Mouse (Mus musculus): ENCODE measurements at regions not wholly inside any gene's neighbourhood (a gene's known extent, or its start where the extent isn't known, plus 50 kb on each side); places are given as distances from the start of the nearest gene placed in this dataset.

DNA sequence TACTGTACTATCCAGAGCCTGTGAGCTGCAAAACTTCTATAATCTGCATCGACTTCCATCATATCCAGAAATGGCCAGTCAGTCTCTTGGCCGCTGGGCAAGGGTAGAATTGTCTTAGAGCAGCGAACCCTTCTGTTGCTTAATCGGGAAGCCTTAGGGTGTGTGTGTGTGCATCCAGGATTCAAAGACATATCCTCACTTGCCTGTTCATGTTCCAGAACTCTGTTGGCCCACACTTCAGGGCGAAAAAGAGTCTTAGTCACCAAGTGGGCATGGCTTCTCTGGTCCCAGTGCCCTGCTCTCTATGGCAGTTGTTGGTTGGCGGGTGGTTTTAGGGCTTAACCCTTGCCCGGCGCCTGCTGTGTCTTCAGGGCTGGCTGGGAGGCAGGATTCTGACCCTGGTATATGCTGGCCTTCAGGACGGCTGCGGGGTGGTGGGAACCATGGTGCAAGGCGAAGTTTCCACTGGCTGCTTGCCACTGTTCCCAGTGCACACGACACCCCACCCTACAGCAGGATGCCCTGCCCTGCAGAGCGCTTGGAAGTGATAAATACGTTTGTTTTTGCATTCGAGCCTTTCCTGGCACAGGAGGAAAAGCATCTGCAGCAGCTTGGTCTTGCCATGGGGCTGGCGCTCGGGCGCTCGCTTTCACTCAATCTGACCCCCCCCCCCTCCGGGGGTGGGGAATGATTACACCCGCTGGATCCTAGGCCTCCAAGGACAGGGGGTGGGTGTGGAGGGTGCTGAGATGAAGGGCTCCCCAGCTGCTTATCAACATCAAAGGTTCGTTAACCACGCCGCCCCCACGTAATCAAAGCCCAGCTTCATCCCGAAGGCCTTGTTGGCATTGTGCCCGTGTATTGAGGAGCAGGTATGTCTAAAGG is 54.9 kb upstream of the Itga6 start:
- no peak for TF ChIP-seq CTCF (IDR thresholded peaks at IDR 0.05; ENCODE audit: control insufficient read depth, insufficient read depth, low read length)
- TF ChIP-seq POLR2A (IDR thresholded peaks at IDR 0.05; ENCODE audit: borderline replicate concordance, control insufficient read depth, low read depth, low read length), result no peak
